Mouse (Mus musculus) thymus, postnatal 14 days (tissue): ENCODE results near the gene Mpo.

Source experiments
- DNase-seq: peaks from one replicate; pipeline ENCODE4 v3.0.0; 2021

The Mpo gene

DNA sequence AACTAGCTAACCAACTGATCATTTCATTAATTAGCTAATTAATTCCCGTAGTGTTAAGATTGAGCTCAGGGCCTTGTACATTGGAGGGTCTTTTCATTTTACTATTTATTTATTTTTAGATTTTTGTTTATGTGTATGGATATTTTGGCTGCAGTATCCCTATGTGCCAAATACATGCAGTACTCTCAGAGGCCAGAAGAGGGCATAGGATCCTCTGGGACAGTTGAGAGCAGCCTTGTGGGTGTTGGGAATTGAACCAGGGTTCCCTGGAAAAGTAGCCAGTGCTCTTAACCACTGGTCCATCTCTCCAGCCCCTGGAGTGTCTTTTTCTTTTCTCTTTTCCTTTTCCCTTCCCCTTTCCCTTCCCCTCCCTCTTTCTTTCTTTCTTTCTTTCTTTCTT is 12.1 kb downstream of the Mpo start:
- DNase-seq = peak; percentile 51

- DNase-seq = no peak
Measured at GRCm38 (mm10) chr11:87807433-87807832, 14.1 kb downstream of the Mpo start.

DNA sequence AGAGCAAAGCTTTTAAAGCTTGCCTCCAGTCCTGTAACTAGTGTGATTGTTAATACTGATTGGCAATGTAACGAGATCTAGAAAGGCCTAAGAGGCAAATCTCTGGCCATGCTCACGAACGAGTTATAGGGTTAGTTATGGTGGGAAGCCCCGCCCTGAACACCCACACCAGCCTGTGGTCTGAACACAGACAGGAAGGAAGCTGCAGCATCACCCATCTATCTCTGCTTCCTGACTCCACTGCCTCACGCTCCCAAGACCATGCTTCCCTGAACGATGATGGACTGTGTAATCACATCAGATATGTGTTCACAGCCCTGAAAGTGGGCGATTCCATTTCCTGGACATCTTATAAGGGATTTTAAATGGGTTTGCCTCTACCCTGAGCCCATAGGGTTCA is 14.9 kb downstream of the Mpo start:
- peak; percentile 12 for DNase-seq

DNA sequence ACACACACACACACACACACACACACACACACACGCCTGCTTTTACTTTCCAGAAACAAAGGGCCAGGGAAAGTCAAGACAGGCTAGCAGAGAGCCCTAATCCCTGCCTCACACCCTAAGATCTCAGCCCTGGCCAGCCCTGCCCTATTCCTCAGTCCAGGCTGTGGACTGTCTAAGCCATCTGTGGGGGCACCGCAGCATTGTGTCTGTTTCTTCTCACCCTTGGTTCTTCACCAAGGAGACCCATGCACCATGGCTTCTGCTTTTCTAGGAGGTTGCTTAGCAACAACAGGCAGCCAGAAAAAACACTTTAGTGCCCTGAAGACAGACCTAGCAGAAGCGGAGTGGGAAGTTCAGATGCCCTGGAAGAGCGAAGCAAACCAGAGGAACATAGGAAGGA is 18.0 kb downstream of the Mpo start:
- no peak for DNase-seq

DNA sequence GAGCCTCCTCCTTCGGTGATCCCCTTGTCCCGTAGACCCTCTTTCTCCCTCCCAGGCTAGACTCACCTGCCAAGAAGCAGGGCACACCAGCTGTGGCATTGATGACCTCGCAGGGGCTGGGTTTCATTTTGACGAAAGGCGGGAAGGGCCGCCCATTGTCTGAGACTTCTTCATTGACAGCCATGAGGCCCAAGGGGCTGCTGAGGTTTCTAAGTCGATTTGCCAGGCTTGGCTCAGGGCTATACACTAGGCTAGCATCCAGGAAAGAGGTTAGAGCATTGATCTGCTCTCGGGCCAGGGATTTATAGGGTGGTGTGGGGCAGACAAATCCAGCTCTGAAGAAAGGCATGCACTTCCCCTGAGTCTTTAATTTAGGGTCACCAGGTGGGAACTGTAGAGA is 21.4 kb downstream of the Mpo start:
- DNase-seq = no peak

DNA sequence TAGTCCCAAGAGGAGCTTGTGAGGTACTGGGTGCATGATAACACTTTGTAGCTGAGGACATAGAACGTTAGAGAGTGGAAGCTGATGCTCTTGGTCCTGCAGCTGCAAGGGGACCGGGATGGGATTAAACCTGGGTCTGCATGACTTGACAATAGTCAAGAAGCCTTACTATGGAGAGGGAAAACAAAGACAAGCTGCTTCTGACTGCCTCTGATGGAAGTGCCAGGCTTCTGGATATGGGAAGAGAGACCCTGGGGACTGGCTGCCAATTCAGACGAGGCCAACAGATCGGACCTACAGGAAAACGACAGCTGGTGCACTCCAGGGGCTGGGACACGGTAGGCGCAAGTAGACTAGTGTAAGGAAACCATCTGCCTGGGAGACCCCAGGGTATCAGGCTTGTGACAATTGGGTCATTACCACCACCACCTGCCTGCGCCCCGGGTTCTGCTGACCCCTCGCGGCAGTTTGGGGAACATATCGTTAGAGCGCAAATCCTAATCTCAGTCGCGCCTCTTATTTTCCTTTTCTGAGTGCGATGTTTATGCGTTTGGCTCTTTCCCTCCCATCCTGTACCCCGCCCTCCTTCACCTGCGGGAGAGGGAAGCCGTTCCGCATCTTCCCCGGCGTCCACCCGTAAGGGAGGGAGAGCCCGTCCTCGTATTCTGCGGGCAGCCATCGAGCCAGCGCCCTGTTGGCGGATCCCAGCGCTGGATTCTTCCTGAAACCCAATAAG is 23.5 kb downstream of the Mpo start:
- DNase-seq = peak; percentile 52

DNA sequence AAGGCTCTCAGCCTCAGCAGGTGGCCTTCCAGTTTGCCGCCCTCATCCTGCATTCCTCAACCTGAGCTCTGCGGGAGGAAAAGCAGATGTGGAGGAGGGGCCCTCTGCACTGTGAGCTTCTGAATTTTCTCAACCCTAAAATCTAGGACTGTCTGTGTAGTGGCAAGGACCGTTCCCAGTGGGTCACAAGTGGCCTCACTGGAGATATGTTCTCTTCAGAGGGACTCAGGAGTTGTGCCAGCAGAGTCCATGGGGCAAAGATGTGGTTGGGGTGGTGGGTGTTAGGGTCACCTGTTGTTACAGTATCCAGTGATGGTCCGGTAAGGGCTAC is 24.0 kb downstream of the Mpo start:
- DNase-seq = no peak

DNA sequence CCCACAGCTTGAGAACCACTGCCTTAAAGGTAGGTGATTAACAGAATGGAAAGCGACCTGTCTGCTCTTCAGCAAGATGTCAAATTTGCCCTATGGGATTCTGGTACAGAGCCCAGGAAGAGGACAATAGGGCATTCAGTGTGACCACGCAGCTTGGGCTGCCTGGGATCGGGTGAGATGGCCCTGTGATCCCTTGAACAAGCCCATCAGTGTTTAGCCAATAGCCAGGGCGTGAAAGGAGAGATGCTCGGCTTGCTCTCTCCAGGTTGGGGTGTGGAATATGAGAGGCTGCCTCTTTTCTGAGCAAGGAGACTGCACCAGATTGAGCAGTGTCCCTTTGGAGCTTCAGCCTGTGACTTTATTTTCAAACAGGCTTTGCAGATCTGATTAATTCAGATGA is 28.1 kb downstream of the Mpo start:
- DNase-seq = no peak

- no peak for DNase-seq
Measured at GRCm38 (mm10) chr11:87828239-87828900, 35.0 kb downstream of the Mpo start, which contains the start of gene Lpo. Lpo (minus strand) TSS chr11:87828289.

DNA sequence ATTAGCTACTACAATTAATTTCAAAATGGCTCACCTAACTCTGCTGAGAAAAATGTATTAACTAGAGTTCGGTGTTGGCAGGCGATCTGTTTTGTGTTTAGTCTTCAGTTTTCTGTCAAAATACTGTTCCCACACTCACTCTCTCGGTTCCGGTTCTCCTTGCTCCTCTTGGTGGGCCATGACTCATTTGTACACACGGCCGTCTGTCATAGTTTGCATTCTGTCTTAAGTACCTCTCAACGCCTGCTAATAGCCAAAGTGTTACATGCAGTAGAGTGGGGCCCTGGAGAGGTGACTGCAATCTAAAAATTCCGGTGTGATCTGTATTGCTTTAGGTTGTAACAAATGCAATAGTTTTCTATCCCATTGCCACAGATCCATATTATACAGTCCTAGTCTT is 47.3 kb downstream of the Mpo start:
- DNase-seq = no peak

- DNase-seq = no peak
Measured at GRCm38 (mm10) chr11:87841436-87841835, 48.1 kb downstream of the Mpo start.

GRCm38 (mm10) chr11:87846968-87847600 is 53.7 kb downstream of the Mpo start:
- DNase-seq = no peak

- DNase-seq = no peak
Measured at GRCm38 (mm10) chr11:87847884-87848283, 54.5 kb downstream of the Mpo start.

GRCm38 (mm10) chr11:87852690-87853596 is 59.6 kb downstream of the Mpo start, which contains the start of gene Mks1:
Mks1 (plus strand) TSS chr11:87853215.
- DNase-seq = peak; percentile 94

- peak; percentile 5 for DNase-seq
Measured at GRCm38 (mm10) chr11:87853597-87853954, 60.2 kb downstream of the Mpo start.
